Mouse (Mus musculus): ENCODE data around the gene Plekhh2. TPM values are rescaled to one million over a fixed set of nuclear protein-coding genes. Genes with fewer than 3 reads are reported as not detected.

The Plekhh2 gene
- polyA plus RNA-seq, 1 experiment = 28.5 TPM

- H3K36me3 ChIP-seq (ENCODE audit: control insufficient read depth, insufficient read depth, low read length) = no peaks in the 10 kb centered on the region
- no peaks in the 10 kb centered on the region for H3K27me3 ChIP-seq (ENCODE audit: control insufficient read depth, insufficient read depth, low read length)
- TF ChIP-seq POLR2A (IDR thresholded peaks at IDR 0.05; ENCODE audit: control insufficient read depth, low read depth, low read length) (no peak), CTCF (IDR thresholded peaks at IDR 0.05; ENCODE audit: control insufficient read depth, insufficient read depth, insufficient replicate concordance, low read depth, low read length) (no peak)
- no peak overlapping the region; the same call in 1 of the 2 replicates for H3K27ac ChIP-seq (ENCODE audit: control insufficient read depth, insufficient read depth, low read depth, low read length)
- no peaks in the 10 kb centered on the region for H3K4me1 ChIP-seq (ENCODE audit: control insufficient read depth, insufficient read depth, low read length)
- H3K4me3 ChIP-seq (ENCODE audit: control insufficient read depth, low read depth, low read length) = no peak overlapping the region
Measured at GRCm38 (mm10) chr17:84498639-84499038, 13.1 kb upstream of the Plekhh2 start.

GRCm38 (mm10) chr17:84502341-84502740 is 9.4 kb upstream of the Plekhh2 start:
- H3K4me3 ChIP-seq (ENCODE audit: control insufficient read depth, low read depth, low read length) = no peak overlapping the region
- H3K27ac ChIP-seq (ENCODE audit: control insufficient read depth, insufficient read depth, low read depth, low read length) = no peak overlapping the region
- H3K4me1 ChIP-seq (ENCODE audit: control insufficient read depth, insufficient read depth, low read length) = no peaks in the 10 kb centered on the region
- H3K27me3 ChIP-seq (ENCODE audit: control insufficient read depth, insufficient read depth, low read length) = no peaks in the 10 kb centered on the region
- TF ChIP-seq CTCF (IDR thresholded peaks at IDR 0.05; ENCODE audit: control insufficient read depth, insufficient read depth, insufficient replicate concordance, low read depth, low read length) (no peak), POLR2A (IDR thresholded peaks at IDR 0.05; ENCODE audit: control insufficient read depth, low read depth, low read length) (no peak)
- H3K36me3 ChIP-seq (ENCODE audit: control insufficient read depth, insufficient read depth, low read length) = no peaks in the 10 kb centered on the region

- H3K4me3 ChIP-seq (ENCODE audit: control insufficient read depth, low read depth, low read length) = no peak overlapping the region
- H3K27ac ChIP-seq (ENCODE audit: control insufficient read depth, insufficient read depth, low read depth, low read length) = no peak overlapping the region
- no peak for TF ChIP-seq CTCF (IDR thresholded peaks at IDR 0.05; ENCODE audit: control insufficient read depth, insufficient read depth, insufficient replicate concordance, low read depth, low read length)
- no peak for TF ChIP-seq POLR2A (IDR thresholded peaks at IDR 0.05; ENCODE audit: control insufficient read depth, low read depth, low read length)
- H3K36me3 ChIP-seq (ENCODE audit: control insufficient read depth, insufficient read depth, low read length) = no peaks in the 10 kb centered on the region
- no peaks in the 10 kb centered on the region for H3K27me3 ChIP-seq (ENCODE audit: control insufficient read depth, insufficient read depth, low read length)
- H3K4me1 ChIP-seq (ENCODE audit: control insufficient read depth, insufficient read depth, low read length) = no peaks in the 10 kb centered on the region; the same call in 1 of the 2 replicates
Measured at GRCm38 (mm10) chr17:84505922-84506321, 5.8 kb upstream of the Plekhh2 start.

- H3K36me3 ChIP-seq (ENCODE audit: control insufficient read depth, insufficient read depth, low read length) = no peaks in the 10 kb centered on the region
- H3K4me3 ChIP-seq (ENCODE audit: control insufficient read depth, low read depth, low read length) = no peak overlapping the region
- no peak overlapping the region; the same call in 1 of the 2 replicates for H3K27ac ChIP-seq (ENCODE audit: control insufficient read depth, insufficient read depth, low read depth, low read length)
- peaks cover 5% of the 10 kb centered on the region for H3K27me3 ChIP-seq (ENCODE audit: control insufficient read depth, insufficient read depth, low read length)
- TF ChIP-seq CTCF (IDR thresholded peaks at IDR 0.05; ENCODE audit: control insufficient read depth, insufficient read depth, insufficient replicate concordance, low read depth, low read length) (no peak), POLR2A (IDR thresholded peaks at IDR 0.05; ENCODE audit: control insufficient read depth, low read depth, low read length) (no peak)
- peaks cover 5% of the 10 kb centered on the region for H3K4me1 ChIP-seq (ENCODE audit: control insufficient read depth, insufficient read depth, low read length)
Measured at GRCm38 (mm10) chr17:84508736-84509135, 3.0 kb upstream of the Plekhh2 start.

- H3K27ac ChIP-seq (ENCODE audit: control insufficient read depth, insufficient read depth, low read depth, low read length) = no peak overlapping the region
- H3K4me3 ChIP-seq (ENCODE audit: control insufficient read depth, low read depth, low read length) = no peak overlapping the region
- peaks cover 5% of the 10 kb centered on the region for H3K27me3 ChIP-seq (ENCODE audit: control insufficient read depth, insufficient read depth, low read length)
- H3K36me3 ChIP-seq (ENCODE audit: control insufficient read depth, insufficient read depth, low read length) = no peaks in the 10 kb centered on the region
- peaks cover 5% of the 10 kb centered on the region for H3K4me1 ChIP-seq (ENCODE audit: control insufficient read depth, insufficient read depth, low read length)
- TF ChIP-seq CTCF (IDR thresholded peaks at IDR 0.05; ENCODE audit: control insufficient read depth, insufficient read depth, insufficient replicate concordance, low read depth, low read length) (no peak), POLR2A (IDR thresholded peaks at IDR 0.05; ENCODE audit: control insufficient read depth, low read depth, low read length) (no peak)
Measured at GRCm38 (mm10) chr17:84509176-84509575, 2.5 kb upstream of the Plekhh2 start.

GRCm38 (mm10) chr17:84510355-84510754 is 1.3 kb upstream of the Plekhh2 start:
- peaks cover 5% of the 10 kb centered on the region for H3K4me1 ChIP-seq (ENCODE audit: control insufficient read depth, insufficient read depth, low read length)
- H3K36me3 ChIP-seq (ENCODE audit: control insufficient read depth, insufficient read depth, low read length) = no peaks in the 10 kb centered on the region
- peaks cover 5% of the 10 kb centered on the region for H3K27me3 ChIP-seq (ENCODE audit: control insufficient read depth, insufficient read depth, low read length)
- no peak overlapping the region for H3K4me3 ChIP-seq (ENCODE audit: control insufficient read depth, low read depth, low read length)
- TF ChIP-seq CTCF (IDR thresholded peaks at IDR 0.05; ENCODE audit: control insufficient read depth, insufficient read depth, insufficient replicate concordance, low read depth, low read length) (no peak), POLR2A (IDR thresholded peaks at IDR 0.05; ENCODE audit: control insufficient read depth, low read depth, low read length) (no peak)
- H3K27ac ChIP-seq (ENCODE audit: control insufficient read depth, insufficient read depth, low read depth, low read length) = no peak overlapping the region

- TF ChIP-seq POLR2A (IDR thresholded peaks at IDR 0.05; ENCODE audit: control insufficient read depth, low read depth, low read length) (no peak), CTCF (IDR thresholded peaks at IDR 0.05; ENCODE audit: control insufficient read depth, insufficient read depth, insufficient replicate concordance, low read depth, low read length) (no peak)
- Histone ChIP-seq H3K36me3 (ENCODE audit: control insufficient read depth, insufficient read depth, low read length) (no peaks in the 10 kb centered on the region), H3K27me3 (ENCODE audit: control insufficient read depth, insufficient read depth, low read length) (peaks cover 5% of the 10 kb centered on the region), H3K4me1 (ENCODE audit: control insufficient read depth, insufficient read depth, low read length) (peaks cover 5% of the 10 kb centered on the region), H3K27ac (ENCODE audit: control insufficient read depth, insufficient read depth, low read depth, low read length) (peak overlapping the region; percentile 52; the same call in 1 of the 2 replicates), H3K4me3 (ENCODE audit: control insufficient read depth, low read depth, low read length) (peak overlapping the region; percentile 84)
Measured at GRCm38 (mm10) chr17:84510961-84511639, 595 bp upstream of the Plekhh2 start.
